In the genomic region with DNA sequence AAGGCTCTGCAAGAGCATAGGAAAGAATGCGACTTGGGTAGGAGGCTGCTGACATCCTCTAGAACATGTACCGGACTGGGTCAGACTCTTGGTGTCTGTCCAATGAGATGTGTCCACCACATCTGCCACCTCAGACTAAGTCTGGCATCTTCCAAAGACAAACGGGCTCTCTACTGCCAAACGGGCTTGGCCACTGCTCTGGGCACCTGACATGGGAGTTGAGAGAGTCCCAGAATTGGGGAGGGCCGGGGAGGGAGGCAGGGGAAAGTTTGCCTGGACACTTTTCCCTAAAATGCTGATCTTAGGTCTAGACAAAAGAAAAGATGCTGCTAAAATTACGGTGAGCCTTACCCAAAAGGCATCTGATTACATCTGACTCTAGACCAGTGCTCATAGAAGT, we compare ENCODE assay signal across 17 mouse cellular contexts. TPM values are rescaled to one million over a fixed set of nuclear protein-coding genes. Genes with fewer than 3 reads are reported as not detected.
A peak's percentile ranks its signal among the peaks of the same experiment; 100 is the strongest.
DNase-seq lines count a peak whose midpoint lies in the region; ATAC-seq lines count a peak whose summit lies in the region.
"Had no signal": no experiment of that assay in that cellular context is flagged by ENCODE, and none has a peak within 500 bp of the region (broad histone marks: within the 10 kb centered on the region; RNA-seq: fewer than 3 reads in every experiment).

No protein-coding gene starts in this region.

- H3K36me3 ChIP-seq in limb, embryonic 13.5 days: peaks cover 4% of the 10 kb centered on the region
- peaks cover 21% of the 10 kb centered on the region for H3K36me3 ChIP-seq in limb, embryonic 10.5 days
- H3K36me3 ChIP-seq: heart, embryonic 10.5 days; hindbrain, embryonic 13.5 days had no signal

- DNase-seq in gastrocnemius, postnatal 25 days: peak; percentile 48
- no peak for DNase-seq in gastrocnemius, adult 18-20 months (ENCODE audit: low spot score)
- DNase-seq in limb, embryonic 10.5 days (ENCODE audit: low spot score): no peak
- DNase-seq in adipocyte (ENCODE audit: low spot score): peak; percentile 86
- DNase-seq in spleen, postnatal 14 days (ENCODE audit: low spot score in 2 of 2): no peak
- DNase-seq: adrenal gland, adult 8-10 months; cerebellum, adult 2 months; heart, adult 18-20 months; heart, postnatal 10 days; heart, postnatal 4 days had no signal

- H3K9me3 ChIP-seq in limb, embryonic 13.5 days: no peaks in the 10 kb centered on the region
- H3K9me3 ChIP-seq in limb, embryonic 10.5 days (replicated peaks): no peaks in the 10 kb centered on the region
- H3K9me3 ChIP-seq: embryonic facial prominence, embryonic 13.5 days; forebrain, embryonic 12.5 days; heart, embryonic 10.5 days; hindbrain, embryonic 13.5 days had no signal

- H3K4me2 ChIP-seq in limb, embryonic 13.5 days (replicated peaks): no peak overlapping the region
- H3K4me2 ChIP-seq: embryonic facial prominence, embryonic 13.5 days; forebrain, embryonic 12.5 days; hindbrain, embryonic 13.5 days had no signal

- 0 out of 2 replicates have a peak overlapping the region, but pooled peaks have one; percentile 19 for H3K9ac ChIP-seq in limb, embryonic 13.5 days
- H3K9ac ChIP-seq: embryonic facial prominence, embryonic 13.5 days; forebrain, embryonic 12.5 days; hindbrain, embryonic 13.5 days had no signal

- no peak for ATAC-seq in limb, embryonic 13.5 days (ENCODE audit: low FRiP score, low read depth)
- ATAC-seq: forebrain, embryonic 16.5 days; inflammation-experienced regulatory T-cells, adult 6 months had no signal

- WGBS in limb, embryonic 13.5 days: 73% methylated on average over 6 of the region's 6 CpGs
- 85% methylated on average over 6 of the region's 6 CpGs for WGBS in limb, embryonic 10.5 days

- no peak overlapping the region for H3K4me3 ChIP-seq in limb, embryonic 13.5 days
- H3K4me3 ChIP-seq in limb, embryonic 10.5 days: no peak overlapping the region
- H3K4me3 ChIP-seq: embryonic facial prominence, embryonic 13.5 days; forebrain, embryonic 12.5 days; heart, embryonic 10.5 days; hindbrain, embryonic 13.5 days had no signal

- H3K4me1 ChIP-seq in limb, embryonic 13.5 days: peaks cover 72% of the 10 kb centered on the region
- H3K4me1 ChIP-seq in limb, embryonic 10.5 days: peaks cover 61% of the 10 kb centered on the region

- H3K27me3 ChIP-seq in limb, embryonic 13.5 days: no peaks in the 10 kb centered on the region
- no peaks in the 10 kb centered on the region for H3K27me3 ChIP-seq in limb, embryonic 10.5 days (ENCODE audit: low read depth, poor library complexity, severe bottlenecking)
- H3K27me3 ChIP-seq: embryonic facial prominence, embryonic 13.5 days; forebrain, embryonic 12.5 days; hindbrain, embryonic 13.5 days had no signal

- no peak overlapping the region for H3K27ac ChIP-seq in limb, embryonic 13.5 days
- H3K27ac ChIP-seq in limb, embryonic 10.5 days: no peak overlapping the region
- H3K27ac ChIP-seq: embryonic facial prominence, embryonic 13.5 days; forebrain, embryonic 12.5 days; heart, embryonic 10.5 days; hindbrain, embryonic 13.5 days had no signal

RNA-seq across cellular contexts. Expression of gene Zfp423, which starts 36.5 kb away (rescaled TPM):
- total RNA-seq in gastrocnemius, postnatal 25 days (2021): 10 to 100 TPM; 15.6 to 16.4 TPM
- 10 to 100 TPM; 15.0 to 19.1 TPM for total RNA-seq in gastrocnemius, adult 18-20 months (2021)
- 26.4 and 27.2 TPM in 2 replicates for polyA plus RNA-seq in limb, embryonic 13.5 days (2015; fragmentation: Nextera tagmentation; extraction: Ambion mirVana)
- polyA plus RNA-seq in limb, embryonic 10.5 days (2016; fragmentation: Nextera tagmentation; extraction: Ambion mirVana): 23.6 and 29.4 TPM in 2 replicates

Comparison
In these comparisons a context has a peak if more than half of its experiments do, and no peak if none do; other contexts are left out.
1. DNase-seq: peak in gastrocnemius, postnatal 25 days (single experiment) and adipocyte (single experiment); none in gastrocnemius, adult 18-20 months (single experiment), limb, embryonic 10.5 days (single experiment) and spleen, postnatal 14 days (0 of 2).